Mouse (Mus musculus) stomach, embryonic 15.5 days (tissue): ENCODE measurements around the gene Rufy1. TPM values are rescaled to one million over a fixed set of nuclear protein-coding genes. Genes with fewer than 3 reads are reported as not detected.
A peak's percentile ranks its signal among the peaks of the same experiment; 100 is the strongest.
"Not testable (repeated sequence)": the region's sequence is repeated elsewhere in the genome, so short reads cannot be mapped to it uniquely, and the experiment has no call there.

Experiments used
- ATAC-seq: fragments of 200-750 bp; cut with Nextera tagmentation; 2 replicates; pipeline ENCODE4 v1.8.0; 2017; ENCODE audit warnings: low read depth, moderate number of reproducible peaks, moderate TSS enrichment; ENCODE audit not compliant: insufficient read depth, low FRiP score
- H3K27ac ChIP-seq: fragments of 300-500 bp; sonication (generic); 2 replicates; pipeline ENCODE4 v1.5.1; 2015; ENCODE audit warnings: mild to moderate bottlenecking, inconsistent platforms
- H3K27me3 ChIP-seq: fragments of 300-500 bp; sonication (generic); replicated peaks from 2 replicates; pipeline ENCODE4 v1.6.1; 2015; ENCODE audit warnings: inconsistent platforms
- H3K36me3 ChIP-seq: fragments of 300-500 bp; sonication (generic); 2 replicates; pipeline ENCODE4 v1.6.1; 2015; ENCODE audit warnings: inconsistent platforms
- H3K4me1 ChIP-seq: fragments of 300-500 bp; sonication (generic); 2 replicates; pipeline ENCODE4 v1.6.1; 2015; ENCODE audit warnings: inconsistent platforms
- H3K4me2 ChIP-seq: fragments of 300-500 bp; sonication (generic); 2 replicates; pipeline ENCODE4 v1.6.1; 2015; ENCODE audit warnings: mild to moderate bottlenecking, inconsistent platforms
- H3K4me3 ChIP-seq: fragments of 300-500 bp; sonication (generic); replicated peaks from 2 replicates; pipeline ENCODE4 v1.5.1; 2015; ENCODE audit warnings: inconsistent platforms
- H3K9ac ChIP-seq: fragments of 300-500 bp; sonication (generic); 2 replicates; pipeline ENCODE4 v1.6.1; 2015; ENCODE audit warnings: inconsistent platforms
- H3K9me3 ChIP-seq: fragments of 300-500 bp; sonication (generic); 2 replicates; pipeline ENCODE4 v1.6.1; 2016; ENCODE audit warnings: inconsistent platforms
- WGBS: fragments of 180-500 bp; shearing (Covaris S2); methylation state at CpG from one replicate; pipeline ENCODE4 v1.1.7; 2015; 5-methylcytosine and 5-hydroxymethylcytosine counted together
- polyA plus RNA-seq: library from polyadenylated mRNA; unstranded; fragments of >200 nt; fragmentation: Nextera tagmentation; extraction: Ambion mirVana; gene quantifications from 2 replicates; pipeline ENCODE4 v1.2.1, GENCODE M21; 2015

The Rufy1 gene
- polyA plus RNA-seq, 1 experiment from 2014 or later: 20.5 TPM

- Histone ChIP-seq H3K4me3 (no peak overlapping the region), H3K36me3 (no peaks in the 10 kb centered on the region), H3K27me3 (no peaks in the 10 kb centered on the region), H3K9me3 (no peaks in the 10 kb centered on the region), H3K27ac (no peak overlapping the region), H3K4me2 (no peak overlapping the region), H3K4me1 (no peaks in the 10 kb centered on the region; the same call in 1 of the 2 replicates), H3K9ac (no peak overlapping the region)
- 71% methylated on average over 9 of the region's 9 CpGs for WGBS
- ATAC-seq: no peak
Measured at GRCm38 (mm10) chr11:50450236-50450635, 19.3 kb upstream of the Rufy1 start.

GRCm38 (mm10) chr11:50448163-50448562 is 17.2 kb upstream of the Rufy1 start:
- H3K27ac ChIP-seq, H3K27me3 ChIP-seq, H3K4me1 ChIP-seq, H3K36me3 ChIP-seq, H3K4me3 ChIP-seq, H3K4me2 ChIP-seq, H3K9me3 ChIP-seq, H3K9ac ChIP-seq, ATAC-seq: not testable (repeated sequence)
- 40% methylated on average over 8 of the region's 8 CpGs for WGBS

GRCm38 (mm10) chr11:50443259-50444065 is 12.5 kb upstream of the Rufy1 start:
- Histone ChIP-seq H3K27ac (no peak overlapping the region), H3K27me3 (no peaks in the 10 kb centered on the region), H3K36me3 (no peaks in the 10 kb centered on the region), H3K4me2 (no peak overlapping the region), H3K9me3 (no peaks in the 10 kb centered on the region), H3K9ac (no peak overlapping the region), H3K4me1 (no peaks in the 10 kb centered on the region), H3K4me3 (no peak overlapping the region)
- no peak for ATAC-seq
- 71% methylated on average over 5 of the region's 5 CpGs for WGBS

GRCm38 (mm10) chr11:50441637-50442036 is 10.7 kb upstream of the Rufy1 start:
- Histone ChIP-seq H3K4me1 (no peaks in the 10 kb centered on the region), H3K36me3 (no peaks in the 10 kb centered on the region), H3K9ac (no peak overlapping the region), H3K4me3 (no peak overlapping the region), H3K27me3 (no peaks in the 10 kb centered on the region), H3K9me3 (no peaks in the 10 kb centered on the region), H3K27ac (no peak overlapping the region), H3K4me2 (no peak overlapping the region)
- no peak for ATAC-seq
- WGBS: 51% methylated on average over 9 of the region's 9 CpGs

- H3K27me3 ChIP-seq: no peaks in the 10 kb centered on the region
- no peaks in the 10 kb centered on the region for H3K36me3 ChIP-seq
- H3K4me3 ChIP-seq: no peak overlapping the region
- H3K9ac ChIP-seq: no peak overlapping the region
- H3K4me1 ChIP-seq: no peaks in the 10 kb centered on the region
- H3K9me3 ChIP-seq: no peaks in the 10 kb centered on the region
- 74% methylated on average over 6 of the region's 6 CpGs for WGBS
- ATAC-seq: no peak
- H3K4me2 ChIP-seq: no peak overlapping the region
- H3K27ac ChIP-seq: no peak overlapping the region
Measured at GRCm38 (mm10) chr11:50440691-50441090, 9.8 kb upstream of the Rufy1 start.

GRCm38 (mm10) chr11:50439857-50440256 is 8.9 kb upstream of the Rufy1 start:
- ATAC-seq: no peak

GRCm38 (mm10) chr11:50432896-50433295 is 2.0 kb upstream of the Rufy1 start:
- Histone ChIP-seq H3K27ac (no peak overlapping the region), H3K9ac (no peak overlapping the region), H3K9me3 (no peaks in the 10 kb centered on the region), H3K4me2 (no peak overlapping the region), H3K4me1 (peaks cover 6% of the 10 kb centered on the region; the same call in 1 of the 2 replicates), H3K27me3 (no peaks in the 10 kb centered on the region), H3K4me3 (no peak overlapping the region), H3K36me3 (no peaks in the 10 kb centered on the region)
- ATAC-seq: no peak
- WGBS: 81% methylated on average over 5 of the region's 5 CpGs

More at GRCm38 (mm10) chr11:50439857-50440256, 8.9 kb upstream of the Rufy1 start:
- no peaks in the 10 kb centered on the region for H3K9me3 ChIP-seq
- H3K4me2 ChIP-seq: no peak overlapping the region
- no peaks in the 10 kb centered on the region for H3K27me3 ChIP-seq
- no peak overlapping the region for H3K4me3 ChIP-seq
- H3K4me1 ChIP-seq: no peaks in the 10 kb centered on the region
- H3K27ac ChIP-seq: no peak overlapping the region
- H3K9ac ChIP-seq: no peak overlapping the region
- H3K36me3 ChIP-seq: no peaks in the 10 kb centered on the region
- WGBS: 55% methylated on average over 8 of the region's 8 CpGs

GRCm38 (mm10) chr11:50432069-50432440 is 1.1 kb upstream of the Rufy1 start:
- H3K4me2 ChIP-seq: no peak overlapping the region
- no peaks in the 10 kb centered on the region for H3K36me3 ChIP-seq
- H3K4me3 ChIP-seq: no peak overlapping the region
- H3K9ac ChIP-seq: no peak overlapping the region
- H3K9me3 ChIP-seq: no peaks in the 10 kb centered on the region
- WGBS: 79% methylated on average over 3 of the region's 3 CpGs
- no peak overlapping the region for H3K27ac ChIP-seq
- ATAC-seq: no peak
- no peaks in the 10 kb centered on the region for H3K27me3 ChIP-seq
- peaks cover 6% of the 10 kb centered on the region; the same call in 1 of the 2 replicates for H3K4me1 ChIP-seq

- ATAC-seq: 0 out of 2 replicates have a peak, but pooled peaks have one; percentile 23
- peak overlapping the region; percentile 79; the same call in 1 of the 2 replicates for H3K9ac ChIP-seq
- H3K4me2 ChIP-seq: peak overlapping the region; percentile 60
- H3K27ac ChIP-seq: peak overlapping the region; percentile 95
- 25% methylated on average over 32 of the region's 32 CpGs for WGBS
- H3K9me3 ChIP-seq: no peaks in the 10 kb centered on the region
- peak overlapping the region; percentile 77 for H3K4me3 ChIP-seq
- no peaks in the 10 kb centered on the region for H3K27me3 ChIP-seq
- peaks cover 6% of the 10 kb centered on the region; the same call in 1 of the 2 replicates for H3K4me1 ChIP-seq
- H3K36me3 ChIP-seq: no peaks in the 10 kb centered on the region
Measured at GRCm38 (mm10) chr11:50431134-50432068, 476 bp upstream of the Rufy1 start.

GRCm38 (mm10) chr11:50426056-50426455 is 4.9 kb downstream of the Rufy1 start:
- ATAC-seq: no peak
- no peaks in the 10 kb centered on the region for H3K36me3 ChIP-seq
- H3K4me3 ChIP-seq: no peak overlapping the region
- peaks cover 4% of the 10 kb centered on the region; the same call in 1 of the 2 replicates for H3K4me1 ChIP-seq
- H3K4me2 ChIP-seq: no peak overlapping the region
- WGBS: 86% methylated on average over 4 of the region's 4 CpGs
- no peaks in the 10 kb centered on the region for H3K27me3 ChIP-seq
- no peak overlapping the region for H3K9ac ChIP-seq
- H3K27ac ChIP-seq: no peak overlapping the region
- no peaks in the 10 kb centered on the region for H3K9me3 ChIP-seq

- Histone ChIP-seq H3K4me3 (peak overlapping the region; percentile 37), H3K36me3 (peaks cover 2% of the 10 kb centered on the region; the same call in 1 of the 2 replicates), H3K27ac (no peak overlapping the region), H3K4me1 (peaks cover 4% of the 10 kb centered on the region; the same call in 1 of the 2 replicates), H3K27me3 (no peaks in the 10 kb centered on the region), H3K9ac (no peak overlapping the region), H3K9me3 (no peaks in the 10 kb centered on the region), H3K4me2 (peak overlapping the region; percentile 69)
- 23% methylated on average over 22 of the region's 22 CpGs for WGBS
- peak; percentile 95 for ATAC-seq
Measured at GRCm38 (mm10) chr11:50421934-50422780, 8.8 kb downstream of the Rufy1 start.
